Mouse (Mus musculus) regulatory T cell (primary cell): Measurements from ENCODE around the gene Eepd1.

Source experiments
- in situ Hi-C: fragments of 300-600 bp; cut with MboI, MseI; formaldehyde crosslinking; loops from one replicate; pipeline ENCODE4 v1.15.1; 2025; ENCODE audit warnings: high pct_unique_total_duplicates

The Eepd1 gene

DNA sequence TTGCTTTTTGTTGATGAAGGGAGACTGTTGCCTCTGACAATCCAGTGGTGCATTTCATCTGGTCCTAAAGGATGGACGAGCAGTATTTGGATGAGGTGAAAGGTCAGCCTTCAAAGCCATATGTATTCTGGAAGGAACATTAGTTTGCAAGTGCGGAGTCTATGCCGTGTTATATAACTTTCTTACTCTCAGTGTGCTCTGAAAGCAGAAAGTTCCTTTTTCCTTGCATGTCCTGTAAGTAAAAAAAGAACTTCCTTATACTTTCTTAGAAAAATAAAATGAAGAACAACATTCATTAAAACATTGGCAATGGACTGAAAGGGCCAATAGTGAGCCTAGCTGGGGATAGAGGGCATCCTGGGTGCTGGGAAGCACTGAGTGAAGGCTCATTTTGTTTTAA is 50.8 kb downstream of the Eepd1 start:
- in situ Hi-C loops = no loop called here

DNA sequence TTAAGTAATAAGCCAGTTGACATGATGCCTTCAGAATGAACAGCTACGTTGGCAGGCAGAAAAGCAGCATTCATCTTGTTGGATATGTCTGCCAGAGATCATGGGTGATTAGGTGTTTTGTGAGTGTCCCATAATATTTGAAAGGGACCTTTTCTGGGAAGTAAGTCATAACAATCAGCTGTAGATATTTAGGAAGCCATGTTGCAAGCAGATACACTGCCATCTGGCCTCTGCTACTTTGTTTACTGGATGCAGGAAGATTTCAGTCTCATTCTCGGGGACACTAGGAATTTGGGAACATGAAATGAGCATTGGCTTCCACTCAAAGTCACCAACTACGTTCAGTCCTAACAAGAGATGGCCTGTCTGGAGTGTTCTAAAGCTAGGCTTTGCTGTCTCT is 54.1 kb downstream of the Eepd1 start:
- in situ Hi-C loops = no loop called here

DNA sequence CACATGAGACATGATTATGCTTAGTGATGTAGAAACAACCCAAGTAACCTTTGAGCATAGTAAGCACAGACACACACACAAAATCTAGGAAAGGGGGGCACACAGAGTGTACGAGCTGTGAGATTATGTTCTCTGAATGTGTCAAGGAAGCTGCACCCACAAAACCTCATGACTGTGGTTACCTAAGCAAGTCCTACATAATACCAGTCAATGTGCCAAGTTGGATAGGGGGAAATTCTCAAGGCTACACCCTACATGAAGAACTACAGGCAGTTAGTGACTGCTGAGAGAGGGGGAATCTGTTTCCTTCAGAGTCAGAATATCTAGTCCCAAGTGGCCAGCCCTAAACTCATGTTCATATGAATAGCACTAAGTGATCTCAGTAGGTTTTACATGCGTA is 58.1 kb downstream of the Eepd1 start:
- in situ Hi-C loops = no loop called here

DNA sequence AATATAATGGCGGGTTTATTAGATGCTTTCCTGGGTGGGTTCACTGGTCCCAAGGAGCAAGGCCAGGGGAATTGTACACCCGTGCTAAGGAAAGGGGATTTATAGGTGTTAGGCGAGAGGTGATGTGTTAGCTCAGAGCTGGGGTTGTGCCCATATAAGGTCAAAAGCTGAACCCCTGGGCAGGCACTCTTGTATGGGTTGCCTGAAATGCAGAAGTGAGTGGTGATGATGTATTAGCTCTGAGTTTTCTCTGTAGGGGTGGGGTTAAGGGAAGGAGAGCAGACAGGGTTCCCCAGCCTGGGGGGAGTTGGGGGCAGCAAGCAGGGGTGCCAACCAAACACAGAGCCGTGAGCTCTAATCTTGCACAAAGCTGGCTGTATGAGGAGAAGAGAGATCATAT is 60.0 kb downstream of the Eepd1 start:
- in situ Hi-C loops = no loop called here

DNA sequence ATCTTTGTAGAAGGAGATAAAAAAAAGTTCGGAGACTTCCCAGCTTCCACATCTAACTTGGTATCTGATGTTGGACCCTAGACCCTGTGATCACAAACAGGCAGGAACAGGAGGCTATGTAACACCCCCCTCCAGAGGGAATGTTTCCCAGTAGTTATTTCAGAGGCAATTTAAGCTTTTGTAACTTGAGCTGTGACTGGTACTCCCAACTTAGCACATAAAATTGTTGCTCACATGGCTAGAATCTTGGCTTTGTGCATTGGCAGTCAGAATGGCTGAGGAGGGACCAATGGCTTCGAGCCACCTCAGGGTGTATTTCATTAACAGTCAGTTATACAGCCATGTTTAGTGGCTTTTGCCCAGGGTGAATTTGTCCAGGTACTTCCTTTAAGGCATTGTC is 63.9 kb downstream of the Eepd1 start:
- in situ Hi-C loops = no loop called here

DNA sequence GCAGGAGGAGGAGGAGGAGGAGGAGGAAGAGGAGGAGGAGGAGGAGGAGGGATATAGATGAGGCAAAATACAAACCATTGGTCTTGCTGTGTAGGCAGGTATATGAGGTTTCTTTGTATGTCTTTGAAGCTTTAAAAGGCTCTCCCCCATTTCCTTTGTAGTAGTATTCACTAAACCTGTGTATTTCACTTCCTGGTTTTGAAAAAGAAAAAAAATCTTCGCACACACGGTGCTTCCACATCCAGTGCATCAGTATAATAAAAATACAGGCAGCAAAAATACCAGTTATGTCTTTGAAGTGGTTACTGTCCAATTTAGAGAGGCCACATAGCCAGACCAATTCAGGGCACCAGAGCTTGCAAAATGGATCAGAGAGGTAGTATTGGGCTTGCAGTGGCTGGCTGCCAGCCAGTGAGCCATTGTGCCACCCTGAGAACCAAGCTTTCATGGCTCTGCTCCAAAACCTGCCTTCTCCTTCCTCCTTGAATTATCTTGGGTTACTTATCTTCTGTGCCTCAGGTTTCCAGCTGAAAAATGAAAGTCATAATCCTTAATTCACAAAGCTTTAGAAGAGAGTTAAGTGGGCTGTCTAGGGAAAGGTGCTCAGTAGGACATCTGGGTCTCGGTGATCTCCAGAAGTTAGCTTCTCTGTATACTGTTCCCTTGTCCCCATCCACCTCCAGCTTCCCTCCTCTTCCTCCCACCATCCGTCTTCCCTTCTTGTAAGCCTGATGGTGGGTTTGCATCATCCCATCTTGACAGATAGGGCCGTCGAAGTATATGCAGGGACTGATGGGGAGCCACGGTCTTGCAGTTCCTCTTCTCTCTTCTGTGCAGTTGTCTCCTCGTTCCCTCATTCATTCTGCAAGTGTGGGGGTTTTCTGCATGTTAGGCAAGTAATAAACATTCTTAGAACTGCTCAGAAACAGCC is 68.0 kb downstream of the Eepd1 start:
- in situ Hi-C loops = no loop called here

DNA sequence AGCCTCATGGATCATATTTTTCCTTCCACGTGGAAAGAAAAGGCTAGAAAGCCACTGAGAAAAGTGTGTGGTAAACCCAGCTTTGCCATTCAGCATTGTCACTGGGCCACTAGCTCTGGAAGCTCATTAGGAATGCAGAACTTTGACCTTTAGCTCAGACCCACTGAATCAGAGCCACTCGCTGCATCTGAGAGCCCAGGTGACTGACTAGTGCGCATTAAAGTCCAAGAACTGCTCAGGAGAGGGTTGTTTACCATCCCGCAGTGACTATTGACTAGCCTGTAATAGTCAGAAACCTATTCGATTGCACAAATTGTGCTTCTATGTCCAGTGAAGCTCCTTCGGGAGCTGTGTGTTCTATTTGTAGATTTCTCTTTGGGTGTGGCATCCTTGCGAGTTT is 68.8 kb downstream of the Eepd1 start:
- in situ Hi-C loops = no loop called here

DNA sequence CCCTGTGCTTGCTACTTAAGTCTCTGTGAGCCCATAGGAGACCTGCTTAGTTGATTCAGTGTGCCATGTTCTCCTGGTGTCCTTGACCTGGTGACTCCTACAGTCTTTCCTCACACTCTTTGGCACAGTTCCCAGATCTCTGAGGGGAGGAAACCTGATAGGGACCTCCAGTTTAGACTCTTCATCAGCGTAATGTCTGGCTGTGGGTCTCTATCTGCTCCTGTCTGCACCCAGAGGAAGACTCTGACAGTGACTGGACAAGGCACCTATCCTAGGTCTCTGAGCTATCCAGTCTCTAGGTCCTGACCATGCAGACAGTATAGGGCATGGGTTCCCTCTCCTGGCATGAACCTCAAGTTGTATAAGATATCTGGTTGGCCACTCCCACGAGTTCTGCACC is 71.2 kb downstream of the Eepd1 start:
- in situ Hi-C loops = no loop called here

DNA sequence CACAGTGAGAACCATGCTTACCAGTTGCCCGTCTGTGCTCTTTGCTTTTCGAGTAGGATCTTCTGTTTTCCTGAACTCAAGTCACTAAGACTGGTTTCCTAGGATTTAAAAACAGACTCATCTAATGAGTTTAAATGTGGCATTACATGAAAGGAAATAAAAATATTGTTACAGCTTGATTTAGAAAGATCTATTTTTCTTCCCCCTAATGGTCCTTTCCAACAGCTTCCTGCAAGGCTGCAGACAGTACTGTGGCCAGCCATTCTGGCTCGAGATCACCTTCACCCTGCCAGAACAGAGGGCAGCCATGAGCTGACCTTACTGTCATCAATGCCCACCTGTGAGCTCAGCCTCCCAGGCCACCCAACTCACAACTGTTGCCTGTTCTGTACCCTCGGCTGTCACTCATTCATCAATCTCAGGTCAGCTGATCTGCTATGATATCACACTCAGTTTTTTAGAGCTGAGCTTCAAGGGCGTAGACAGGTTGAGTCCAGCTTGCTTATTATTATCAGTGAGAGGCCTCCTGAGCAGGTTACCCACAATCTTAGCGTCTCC is 73.0 kb downstream of the Eepd1 start:
- in situ Hi-C loops = no loop called here

DNA sequence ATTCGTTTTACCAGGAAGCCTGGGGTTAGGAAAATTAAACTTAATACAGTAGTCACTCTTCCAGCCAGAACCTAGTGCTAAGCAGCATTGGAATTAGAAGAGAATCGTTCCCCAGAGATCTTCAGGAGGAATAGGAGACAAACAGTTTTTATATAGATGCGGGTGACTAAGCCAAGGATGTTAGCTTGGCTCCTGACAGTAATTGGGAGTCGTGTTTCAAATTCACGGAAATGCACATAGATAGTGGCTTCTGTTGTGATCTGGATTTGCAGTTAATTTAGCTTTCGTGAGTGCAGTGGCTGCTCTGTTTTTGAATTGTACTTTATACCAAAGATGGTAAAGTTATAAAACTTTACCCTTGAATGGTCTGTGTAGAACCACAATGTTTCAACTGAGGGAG is 73.9 kb downstream of the Eepd1 start:
- in situ Hi-C loops = no loop called here

DNA sequence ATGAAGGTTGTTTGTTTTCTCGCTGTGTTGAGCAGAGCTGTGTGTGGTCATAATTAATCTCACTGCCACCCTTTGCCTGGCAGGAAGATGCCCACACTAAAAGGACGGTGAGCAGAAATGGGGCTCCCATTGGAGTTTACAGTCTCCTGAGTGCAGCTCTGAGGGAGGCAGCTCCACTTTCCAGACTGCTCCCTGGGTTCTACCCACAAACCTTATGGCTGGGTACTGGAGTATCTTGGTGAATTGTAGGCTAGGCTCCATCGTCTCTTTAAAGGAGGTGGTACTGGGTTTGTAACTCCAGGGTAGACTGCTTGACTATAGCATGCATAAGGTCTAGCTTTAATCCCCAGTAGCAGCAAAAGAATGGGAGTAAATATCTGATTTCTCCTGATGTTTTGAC is 74.7 kb downstream of the Eepd1 start:
- in situ Hi-C loops = no loop called here

DNA sequence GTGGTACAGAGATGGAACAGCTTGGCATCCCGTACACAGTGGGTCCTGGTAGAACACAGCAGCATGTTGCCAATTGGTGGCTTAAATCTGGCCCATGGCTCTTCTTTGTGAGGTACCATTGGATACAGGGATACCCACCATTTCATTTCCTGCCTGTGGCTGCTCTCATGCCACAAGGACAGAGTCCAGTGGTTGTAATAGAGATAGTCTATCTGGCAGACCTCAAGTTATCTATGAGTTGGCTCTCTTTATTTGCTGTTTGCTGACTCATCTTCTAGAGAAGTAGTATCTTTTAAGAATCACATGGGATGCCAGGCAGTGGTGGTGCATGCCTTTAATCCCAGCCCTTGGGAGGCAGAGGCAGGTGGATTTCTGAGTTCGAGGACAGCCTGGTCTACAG is 76.0 kb downstream of the Eepd1 start:
- in situ Hi-C loops = no loop called here

DNA sequence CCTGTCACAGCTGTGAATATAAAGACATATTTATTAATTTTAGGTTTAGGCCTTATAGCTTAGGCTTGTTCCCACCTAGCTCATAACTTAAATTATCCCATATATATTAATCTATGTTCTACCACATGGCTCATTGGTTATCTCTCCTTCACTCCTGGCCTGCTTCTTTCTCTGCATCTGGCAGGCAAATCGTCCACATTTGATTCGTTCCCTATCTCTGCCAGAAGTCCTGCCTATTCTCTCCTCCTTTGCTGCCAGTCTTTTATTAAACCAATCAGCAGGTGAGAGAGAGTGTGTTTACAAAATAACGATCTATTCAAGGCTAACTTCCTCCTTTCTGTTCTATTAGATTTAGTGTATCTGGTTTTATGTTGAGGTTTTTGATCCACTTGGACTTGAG is 77.5 kb downstream of the Eepd1 start:
- in situ Hi-C loops = no loop called here

DNA sequence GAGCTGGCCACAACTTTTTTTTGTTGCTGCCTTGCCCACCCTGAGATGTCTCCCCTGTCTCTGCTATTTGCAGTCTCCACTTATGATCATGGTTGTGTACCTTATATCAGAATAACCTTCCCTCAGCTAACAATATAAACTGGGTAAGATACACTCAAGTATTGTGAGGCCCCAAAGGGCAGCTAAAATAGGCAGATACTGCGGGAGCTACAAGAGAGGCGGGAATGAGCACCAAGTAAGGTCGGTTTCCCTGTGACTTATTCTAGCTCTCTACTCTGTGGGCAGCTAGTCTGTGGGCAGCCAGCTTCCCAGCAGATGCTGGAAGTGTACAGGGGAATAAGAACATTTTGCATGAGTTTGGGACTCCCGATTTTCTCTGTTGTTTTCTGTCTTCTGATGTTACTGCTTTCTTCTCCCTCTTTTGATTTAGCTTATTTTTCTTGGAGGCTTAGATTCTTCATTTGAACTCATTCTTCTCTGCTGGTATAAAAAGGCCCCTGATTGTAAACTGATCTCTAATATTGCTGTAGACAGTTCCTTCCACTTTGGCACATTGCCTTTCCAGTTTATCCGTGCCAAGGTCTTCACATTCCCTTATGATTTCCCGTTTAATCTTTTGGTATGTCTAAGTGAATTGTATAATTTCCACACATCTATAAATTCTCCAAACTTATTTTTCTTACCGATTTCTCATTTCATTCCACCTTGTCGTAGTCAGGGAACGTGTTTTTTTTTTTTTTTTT is 78.8 kb downstream of the Eepd1 start:
- in situ Hi-C loops = no loop called here

DNA sequence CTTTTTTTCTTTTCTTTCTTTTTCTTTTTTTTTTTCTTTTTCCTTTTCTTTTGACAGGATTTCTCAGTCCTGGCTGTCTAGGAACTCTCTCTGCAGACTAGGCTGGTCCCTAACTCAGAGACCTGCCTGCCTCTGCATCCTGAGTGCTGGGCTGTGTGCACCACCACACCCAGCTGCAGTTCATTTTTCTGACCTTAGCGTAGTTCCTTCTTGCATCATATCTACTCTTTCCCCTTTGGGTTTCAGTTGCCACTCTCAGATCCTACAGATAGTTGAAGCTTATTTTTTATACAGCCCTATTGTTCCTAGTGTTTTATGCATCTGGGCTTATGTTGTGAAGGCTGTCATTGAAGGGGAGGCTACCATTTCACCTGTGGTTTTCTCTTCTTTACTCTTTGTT is 79.8 kb downstream of the Eepd1 start:
- in situ Hi-C loops = no loop called here

DNA sequence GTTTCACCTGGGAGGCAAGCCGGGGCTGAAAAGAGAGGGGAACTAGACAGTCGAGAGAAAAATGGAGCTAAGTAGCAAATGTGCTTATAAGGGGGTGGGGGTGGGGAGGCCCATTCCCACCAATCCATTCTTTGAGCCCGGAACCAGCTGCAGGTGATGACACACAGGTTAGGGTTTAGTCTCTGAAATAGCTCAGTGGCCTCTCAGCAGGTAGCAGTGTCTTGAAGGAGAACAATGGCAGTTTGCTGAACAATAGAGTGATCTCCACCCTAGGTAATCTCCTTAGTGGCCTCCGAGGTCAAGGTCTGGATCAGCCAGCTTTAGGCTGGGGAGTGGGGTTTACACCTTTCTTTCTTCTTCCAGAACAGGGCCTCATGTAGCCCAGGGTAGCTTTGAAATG is 82.5 kb downstream of the Eepd1 start:
- in situ Hi-C loops = no loop called here

DNA sequence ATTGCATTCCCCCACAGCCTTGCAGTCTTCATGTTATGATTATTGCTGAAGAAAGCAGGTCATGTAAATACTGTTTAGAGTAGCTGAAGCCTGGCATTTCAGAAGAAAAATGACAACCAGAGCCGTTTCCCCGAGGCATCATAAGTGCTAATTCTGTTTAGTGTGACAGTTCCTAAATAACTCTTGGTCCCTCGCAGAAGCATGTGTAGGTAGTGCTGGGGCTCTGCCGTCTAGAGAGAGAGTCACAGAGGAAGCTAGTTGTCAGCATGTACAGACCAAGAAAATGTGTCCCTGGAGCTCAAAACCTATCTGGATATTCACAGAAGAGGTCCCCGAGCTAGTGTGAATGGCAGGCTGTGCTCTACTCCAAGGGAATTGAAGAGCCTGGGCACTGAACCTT is 85.7 kb downstream of the Eepd1 start:
- in situ Hi-C loops = no loop called here

DNA sequence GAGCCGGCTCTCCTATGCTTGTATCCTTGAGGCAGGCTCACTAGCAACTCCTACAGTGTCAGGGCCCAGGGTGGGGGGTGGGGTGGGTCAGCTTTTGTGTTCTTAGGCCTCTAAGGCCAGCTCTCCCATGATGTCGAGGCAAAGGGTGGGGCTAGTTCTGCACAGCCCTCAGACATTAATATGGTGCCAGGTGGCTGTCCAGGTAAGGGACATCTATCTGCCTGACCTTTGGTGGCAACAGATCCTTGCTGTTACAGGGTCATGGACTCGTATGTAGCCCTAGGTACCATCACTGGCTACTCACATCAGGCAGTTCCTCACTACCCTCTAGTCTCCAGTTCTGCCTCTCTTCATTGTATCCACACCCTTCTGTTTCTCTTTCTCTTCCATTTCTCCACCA is 87.4 kb downstream of the Eepd1 start:
- in situ Hi-C loops = no loop called here

DNA sequence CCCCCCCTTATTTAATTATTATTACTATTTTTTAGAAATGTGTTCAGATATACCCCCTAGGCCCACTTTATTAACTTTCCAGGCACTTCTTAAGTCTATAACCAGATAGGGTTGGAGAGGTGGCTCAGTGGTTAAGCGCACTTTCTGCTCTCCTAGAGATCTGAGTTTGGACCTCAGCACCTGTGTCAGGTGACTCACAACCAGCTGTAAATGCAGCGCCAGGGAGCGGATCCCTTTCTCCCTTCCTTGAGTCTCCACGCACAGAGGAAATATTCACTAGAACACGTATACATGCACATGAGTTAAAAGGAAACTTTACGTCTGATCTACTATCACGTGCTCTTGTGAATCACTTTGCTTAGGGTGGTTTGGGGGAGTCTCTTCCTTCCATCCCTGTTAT is 88.7 kb downstream of the Eepd1 start:
- in situ Hi-C loops = no loop called here

DNA sequence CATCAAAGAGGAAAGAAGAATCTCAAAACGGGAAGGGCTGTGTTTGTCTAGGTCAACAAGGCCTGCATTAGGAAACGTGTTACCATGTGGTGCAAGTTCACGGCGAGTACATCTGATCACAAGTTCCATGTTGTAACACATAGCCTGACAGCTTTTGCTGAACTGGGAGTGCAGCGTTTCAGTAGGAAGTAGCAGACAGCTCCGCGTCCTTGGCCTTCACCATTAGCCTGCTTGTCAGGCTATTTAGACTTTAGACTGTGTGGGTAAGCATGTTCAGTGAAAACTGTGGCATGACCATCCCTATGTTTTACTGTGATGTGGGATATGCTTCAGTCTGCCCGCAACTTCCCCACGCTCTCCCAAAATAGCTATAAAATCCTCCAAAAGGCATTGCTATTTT is 89.1 kb downstream of the Eepd1 start:
- in situ Hi-C loops = no loop called here

DNA sequence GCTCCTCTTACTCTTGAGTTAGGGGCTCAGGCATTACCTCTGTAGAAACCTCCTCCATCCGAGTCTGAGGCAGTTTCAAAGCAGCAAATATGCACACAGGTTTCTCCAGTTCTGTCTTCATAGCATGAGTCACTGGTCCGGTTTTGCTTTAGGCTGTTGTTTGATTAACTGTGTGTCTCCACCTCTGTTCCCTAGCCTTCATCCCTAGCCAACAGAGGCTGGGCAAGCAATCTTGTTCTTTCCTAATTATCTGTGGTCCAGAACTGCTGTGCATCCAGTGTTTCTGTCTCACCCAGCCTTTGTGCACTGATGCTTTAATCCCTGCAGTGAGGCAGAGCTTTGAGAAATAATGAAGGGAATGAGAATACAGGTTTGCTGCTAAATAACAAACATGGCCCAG is 90.0 kb downstream of the Eepd1 start:
- in situ Hi-C loops = no loop called here

DNA sequence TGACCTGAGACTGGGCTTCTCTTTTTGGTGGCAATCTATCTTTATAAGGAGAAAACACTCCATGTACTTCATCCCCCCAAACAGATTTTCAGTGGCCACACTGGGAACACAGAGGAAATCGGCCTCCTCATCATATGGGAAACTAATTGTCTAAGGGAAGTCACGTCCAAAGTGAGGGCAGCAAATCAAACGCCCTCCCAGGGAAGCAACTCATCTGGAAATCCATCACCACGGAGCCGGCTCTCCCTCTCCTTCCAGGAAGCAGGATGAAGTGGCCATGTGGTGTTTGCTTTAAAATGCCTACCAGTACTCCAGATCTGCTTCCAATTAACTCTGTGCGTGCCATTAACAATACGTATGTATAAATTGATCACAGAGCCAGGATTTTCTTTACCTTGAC is 92.4 kb downstream of the Eepd1 start:
- in situ Hi-C loops = no loop called here

DNA sequence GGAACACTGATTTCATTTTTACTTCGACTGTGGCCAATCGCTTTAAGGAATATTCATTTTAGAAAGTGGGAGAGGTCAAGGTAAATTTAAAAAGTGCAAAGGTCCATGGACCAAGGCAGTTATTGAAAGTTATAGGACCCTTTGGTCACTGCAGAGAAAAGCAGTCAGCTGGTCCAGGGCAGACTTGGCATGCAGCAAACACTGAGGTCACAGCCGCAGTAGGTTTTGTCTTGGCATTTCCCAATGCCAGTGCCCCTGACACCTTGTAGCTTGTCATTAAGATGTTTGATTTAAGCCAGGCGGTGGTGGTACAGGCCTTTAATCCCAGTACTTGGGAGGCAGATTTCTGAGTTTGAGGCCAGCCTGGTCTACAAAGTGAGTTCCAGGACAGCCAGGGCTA is 92.8 kb downstream of the Eepd1 start:
- in situ Hi-C loops = no loop called here
